Mouse (Mus musculus) forebrain, embryonic 14.5 days (tissue): ENCODE results near the gene Gcn1l1. TPM values are rescaled to one million over a fixed set of nuclear protein-coding genes. Genes with fewer than 3 reads are reported as not detected.

Experiments used
- ATAC-seq: fragments of 200-750 bp; cut with Nextera tagmentation; 2 replicates; pipeline ENCODE4 v1.8.0; 2017; ENCODE audit warnings: mild to moderate bottlenecking, moderate library complexity
- DNase-seq: peaks from one replicate; pipeline ENCODE4 v3.0.0-alpha.2; 2015; ENCODE audit warnings: low spot score
- H3K27ac ChIP-seq: fragments of 300-500 bp; sonication (generic); 2 replicates; pipeline ENCODE4 v1.5.1; 2014; ENCODE audit warnings: low read depth, mild to moderate bottlenecking, control low read depth, low read length, moderate library complexity
- H3K27me3 ChIP-seq: fragments of 300-500 bp; sonication (generic); replicated peaks from 2 replicates; pipeline ENCODE4 v1.6.1; 2014; ENCODE audit warnings: low read length, control low read depth, mixed read lengths; ENCODE audit not compliant: control insufficient read depth, insufficient read depth
- H3K36me3 ChIP-seq: fragments of 300-500 bp; sonication (generic); 2 replicates; pipeline ENCODE4 v1.6.1; 2014; ENCODE audit warnings: low read length, control low read depth; ENCODE audit not compliant: control insufficient read depth, insufficient read depth
- H3K4me1 ChIP-seq: fragments of 300-500 bp; sonication (generic); 2 replicates; pipeline ENCODE4 v1.6.1; 2014; ENCODE audit warnings: antibody characterized with exemption, low read length, control low read depth; ENCODE audit not compliant: control insufficient read depth, insufficient read depth
- H3K4me2 ChIP-seq: fragments of 300-500 bp; sonication (generic); 2 replicates; pipeline ENCODE4 v1.6.1; 2014; ENCODE audit warnings: mild to moderate bottlenecking, control low read depth, low read length
- H3K4me3 ChIP-seq: fragments of 300-500 bp; sonication (generic); 2 replicates; pipeline ENCODE4 v1.5.1; 2014; ENCODE audit warnings: low read depth, low read length, control low read depth
- H3K9ac ChIP-seq: fragments of 300-500 bp; sonication (generic); 2 replicates; pipeline ENCODE4 v1.6.1; 2014; ENCODE audit warnings: mild to moderate bottlenecking, low read length, control low read depth, moderate library complexity
- H3K9me3 ChIP-seq: fragments of 300-500 bp; sonication (generic); replicated peaks from 2 replicates; pipeline ENCODE4 v1.6.1; 2016; ENCODE audit warnings: low read length, control low read depth, mixed read lengths; ENCODE audit not compliant: control insufficient read depth
- WGBS: fragments of 180-500 bp; shearing (Covaris S2); extraction: QIAGEN DNeasy Blood & Tissue Kit; methylation state at CpG from one replicate; pipeline ENCODE4 v1.1.7; 2014; 5-methylcytosine and 5-hydroxymethylcytosine counted together
- polyA plus RNA-seq: library from polyadenylated mRNA; unstranded; fragments of >200 nt; fragmentation: Nextera tagmentation; extraction: Ambion mirVana; gene quantifications from 2 replicates; pipeline ENCODE4 v1.2.1, GENCODE M21; 2014

Gcn1l1 gene
- polyA plus RNA-seq, 1 experiment from 2014 or later: 29.2 TPM

DNA sequence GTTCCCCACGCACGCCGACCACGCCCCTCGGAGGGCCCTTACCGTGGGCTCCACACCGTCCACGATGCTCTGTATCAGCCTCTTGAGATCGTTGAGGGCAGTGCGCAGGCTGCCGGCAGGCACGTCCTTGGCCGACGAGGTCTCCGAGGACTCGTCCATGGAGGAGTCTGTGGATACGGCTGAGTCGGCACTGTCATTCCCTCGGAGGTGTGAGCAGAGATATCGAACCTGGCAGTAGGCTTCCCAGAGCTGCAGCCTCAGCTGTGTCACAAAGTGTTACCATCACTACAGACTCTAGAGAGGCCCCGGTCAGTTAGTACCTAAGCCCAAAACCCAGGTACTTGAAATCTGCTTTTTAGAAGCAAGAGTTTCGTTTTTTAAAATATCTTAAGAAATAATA, 97.6 kb downstream of the Gcn1l1 start:
- Histone ChIP-seq H3K27ac (no peak overlapping the region), H3K36me3 (no peaks in the 10 kb centered on the region), H3K4me1 (peaks cover 5% of the 10 kb centered on the region; the same call in 1 of the 2 replicates), H3K4me2 (no peak overlapping the region), H3K4me3 (no peak overlapping the region), H3K9me3 (no peaks in the 10 kb centered on the region), H3K9ac (no peak overlapping the region), H3K27me3 (no peaks in the 10 kb centered on the region)
- WGBS: 90% methylated on average over 22 of the region's 22 CpGs
- ATAC-seq: no peak
- DNase-seq: no peak

DNA sequence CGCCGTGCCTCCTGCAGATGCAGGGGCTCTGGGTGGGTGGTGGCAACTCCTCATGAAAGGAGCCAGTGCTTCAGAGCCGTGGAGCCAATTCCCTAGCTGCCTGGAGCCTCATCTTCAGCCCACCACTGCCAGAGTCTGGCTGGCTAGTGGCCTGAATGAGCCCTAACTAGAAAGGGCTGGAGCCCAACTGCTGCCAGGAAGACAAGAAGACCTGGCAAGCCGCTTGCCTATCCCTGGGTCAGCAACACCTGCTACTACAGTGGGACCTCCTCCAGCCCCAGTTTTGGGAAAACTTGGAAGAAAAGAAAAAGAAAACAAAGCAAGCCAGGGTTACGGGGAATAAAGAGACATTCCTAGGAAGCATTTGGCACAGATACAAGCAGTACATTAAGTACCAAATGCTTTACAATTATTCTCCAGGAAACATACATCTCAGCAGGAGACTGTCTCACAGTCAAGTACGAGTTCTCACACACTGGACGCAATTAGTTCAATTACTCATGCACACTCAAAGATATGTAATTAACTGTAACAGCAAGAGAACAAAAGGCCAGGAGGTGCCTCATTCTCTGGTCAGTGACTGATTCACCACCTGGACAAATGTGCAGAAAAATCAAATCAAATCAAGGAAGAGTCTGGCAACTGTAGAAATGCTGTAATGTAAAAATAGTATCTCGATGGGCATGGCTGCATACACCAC, 101.5 kb downstream of the Gcn1l1 start:
- peak; percentile 63 for DNase-seq
- H3K9me3 ChIP-seq: no peaks in the 10 kb centered on the region
- no peaks in the 10 kb centered on the region for H3K36me3 ChIP-seq
- H3K27me3 ChIP-seq: no peaks in the 10 kb centered on the region
- no peak overlapping the region for H3K4me3 ChIP-seq
- H3K4me1 ChIP-seq: peaks cover 5% of the 10 kb centered on the region; the same call in 1 of the 2 replicates
- WGBS: 27% methylated on average over 8 of the region's 8 CpGs
- H3K4me2 ChIP-seq: no peak overlapping the region
- H3K27ac ChIP-seq: 0 out of 2 replicates have a peak overlapping the region, but pooled peaks have one; percentile 55
- no peak; the same call in 1 of the 2 replicates for ATAC-seq
- no peak overlapping the region for H3K9ac ChIP-seq

DNA sequence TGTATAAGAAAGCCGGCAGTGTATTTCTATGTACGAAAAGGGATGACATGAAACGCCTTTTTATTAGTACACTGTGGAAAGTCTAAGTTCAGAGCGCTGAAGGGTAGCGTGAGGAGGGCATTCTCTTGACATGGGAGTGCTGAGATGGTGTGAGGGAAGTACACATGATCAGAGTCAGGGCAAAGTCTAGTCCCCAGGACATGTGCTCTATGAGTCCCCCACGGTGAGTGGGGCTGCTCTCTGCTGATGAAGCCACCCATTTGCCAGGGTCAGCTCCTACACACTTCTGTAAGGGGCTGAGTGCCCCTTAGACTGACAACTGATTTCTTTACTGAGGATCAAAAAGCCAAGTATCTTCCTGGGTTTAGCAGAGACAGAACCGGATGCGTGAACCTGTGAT, 102.2 kb downstream of the Gcn1l1 start:
- no peak for ATAC-seq
- Histone ChIP-seq H3K27me3 (no peaks in the 10 kb centered on the region), H3K4me2 (no peak overlapping the region), H3K4me3 (no peak overlapping the region), H3K9ac (no peak overlapping the region), H3K9me3 (no peaks in the 10 kb centered on the region), H3K36me3 (no peaks in the 10 kb centered on the region), H3K4me1 (peaks cover 5% of the 10 kb centered on the region; the same call in 1 of the 2 replicates), H3K27ac (no peak overlapping the region)
- 69% methylated on average over 8 of the region's 8 CpGs for WGBS
- no peak for DNase-seq

DNA sequence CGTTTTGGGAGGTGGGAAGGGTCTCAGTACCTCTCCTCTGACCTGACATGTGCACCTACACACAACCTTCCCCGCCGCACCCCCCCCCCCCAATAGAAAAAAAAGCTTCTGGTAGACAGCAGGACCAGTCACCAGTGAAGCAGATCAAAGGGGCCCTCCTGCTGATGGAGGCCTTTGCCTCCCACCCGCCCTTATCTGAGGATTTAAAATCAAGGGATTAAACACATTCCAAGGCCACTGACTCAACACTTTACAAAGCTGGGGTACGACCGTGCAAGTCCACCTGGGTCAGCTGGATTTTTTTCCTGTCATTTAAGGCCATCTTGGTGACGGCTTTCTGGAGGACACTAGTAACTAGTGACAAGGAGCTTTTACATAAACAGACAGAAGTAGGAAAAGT, 102.8 kb downstream of the Gcn1l1 start:
- no peaks in the 10 kb centered on the region for H3K9me3 ChIP-seq
- H3K27ac ChIP-seq: no peak overlapping the region
- H3K27me3 ChIP-seq: no peaks in the 10 kb centered on the region
- 9% methylated on average over 7 of the region's 7 CpGs for WGBS
- no peak overlapping the region for H3K9ac ChIP-seq
- no peak overlapping the region for H3K4me2 ChIP-seq
- H3K36me3 ChIP-seq: no peaks in the 10 kb centered on the region
- H3K4me3 ChIP-seq: no peak overlapping the region
- ATAC-seq (no peak), DNase-seq (no peak)
- H3K4me1 ChIP-seq: peaks cover 5% of the 10 kb centered on the region; the same call in 1 of the 2 replicates

DNA sequence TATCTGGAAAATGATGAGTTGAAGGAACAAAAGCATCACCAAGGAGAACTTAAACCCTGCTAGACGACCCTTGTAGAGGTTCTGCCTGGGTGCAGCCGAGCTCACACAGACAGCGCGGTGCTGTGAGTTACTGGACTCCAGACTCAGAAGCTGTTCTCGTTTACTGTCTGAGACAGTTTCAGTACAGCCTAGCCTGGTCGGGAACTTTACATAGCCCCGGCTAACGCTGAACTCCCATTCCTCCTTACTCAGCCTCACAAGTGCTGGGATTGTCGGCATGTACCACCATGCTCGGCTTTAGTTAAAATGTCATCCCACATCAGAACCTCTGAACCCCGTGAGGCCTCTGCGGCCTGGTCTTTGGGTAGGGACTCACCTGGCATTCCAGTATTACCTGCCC, 103.9 kb downstream of the Gcn1l1 start:
- no peak overlapping the region for H3K4me3 ChIP-seq
- peaks cover 5% of the 10 kb centered on the region; the same call in 1 of the 2 replicates for H3K4me1 ChIP-seq
- no peak overlapping the region for H3K4me2 ChIP-seq
- no peaks in the 10 kb centered on the region for H3K9me3 ChIP-seq
- 88% methylated on average over 12 of the region's 12 CpGs for WGBS
- H3K9ac ChIP-seq: no peak overlapping the region
- ATAC-seq: no peak
- DNase-seq: no peak
- H3K27me3 ChIP-seq: no peaks in the 10 kb centered on the region
- H3K36me3 ChIP-seq: no peaks in the 10 kb centered on the region
- H3K27ac ChIP-seq: no peak overlapping the region

DNA sequence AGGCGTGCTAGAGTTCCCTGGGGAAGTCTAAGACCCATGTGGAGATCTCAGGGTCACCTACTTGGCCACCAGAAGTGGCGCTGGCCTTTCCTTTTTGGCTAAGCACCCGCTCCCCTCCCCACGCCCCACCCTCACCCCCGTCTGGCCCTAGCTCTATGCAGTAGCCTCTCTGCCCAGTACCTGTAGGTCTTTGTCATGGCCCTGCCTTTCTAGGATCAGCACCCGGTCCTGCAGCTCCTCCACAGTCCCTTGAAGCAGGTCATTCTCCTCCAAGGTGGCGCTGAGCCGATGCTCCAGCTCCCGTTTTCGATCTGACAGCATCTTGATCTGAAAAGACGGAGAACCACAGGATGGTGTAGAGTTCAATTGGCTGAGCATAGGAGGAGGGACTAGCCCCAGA, 104.9 kb downstream of the Gcn1l1 start:
- no peak for DNase-seq
- Histone ChIP-seq H3K4me3 (no peak overlapping the region), H3K27me3 (no peaks in the 10 kb centered on the region), H3K4me2 (no peak overlapping the region), H3K4me1 (peaks cover 5% of the 10 kb centered on the region; the same call in 1 of the 2 replicates), H3K27ac (no peak overlapping the region), H3K9me3 (no peaks in the 10 kb centered on the region), H3K9ac (no peak overlapping the region), H3K36me3 (no peaks in the 10 kb centered on the region)
- no peak for ATAC-seq
- 93% methylated on average over 11 of the region's 11 CpGs for WGBS

DNA sequence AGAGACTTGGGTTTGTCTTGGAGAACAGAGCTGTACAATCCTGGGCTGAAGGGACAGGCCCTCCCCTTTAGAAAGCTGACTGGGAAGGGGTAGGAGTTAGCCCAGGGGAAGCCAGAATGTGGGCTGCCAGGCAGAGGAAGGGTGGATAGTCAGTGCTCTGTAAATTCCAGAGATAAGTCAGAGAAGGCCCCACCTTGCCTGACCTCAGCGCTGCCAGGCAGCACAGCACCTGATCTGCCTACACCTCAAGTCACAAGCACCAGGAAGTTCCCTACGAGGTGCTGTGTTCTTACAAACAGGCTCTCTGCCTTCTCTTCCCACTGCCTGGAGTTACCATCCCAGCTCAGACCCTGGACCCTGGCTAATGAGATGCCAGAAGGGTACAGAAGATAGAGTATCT, 105.4 kb downstream of the Gcn1l1 start:
- Histone ChIP-seq H3K27ac (no peak overlapping the region), H3K27me3 (no peaks in the 10 kb centered on the region), H3K36me3 (no peaks in the 10 kb centered on the region), H3K9me3 (no peaks in the 10 kb centered on the region), H3K4me1 (peaks cover 5% of the 10 kb centered on the region; the same call in 1 of the 2 replicates), H3K4me3 (no peak overlapping the region), H3K4me2 (no peak overlapping the region), H3K9ac (no peak overlapping the region)
- 82% methylated on average over 2 of the region's 2 CpGs for WGBS
- DNase-seq (no peak), ATAC-seq (no peak)

DNA sequence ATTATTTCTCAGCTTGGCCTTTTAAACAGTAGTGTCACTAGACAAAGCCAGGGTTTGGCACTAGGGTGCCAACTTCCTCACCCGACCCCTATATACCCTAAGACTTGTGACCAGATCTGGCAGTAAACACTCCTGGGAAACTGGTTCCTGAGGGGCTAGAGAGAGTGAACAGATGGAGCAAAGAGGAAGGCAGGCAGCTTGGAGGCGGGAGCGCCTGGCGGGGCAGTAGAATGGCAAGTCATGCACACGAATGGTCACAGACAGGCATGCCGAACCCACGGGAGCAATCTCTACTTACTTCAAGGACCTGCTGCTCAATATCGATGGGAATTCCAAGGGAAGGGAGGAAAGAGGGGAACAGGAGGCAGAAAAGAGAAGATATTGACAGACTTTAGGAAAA, 106.8 kb downstream of the Gcn1l1 start:
- H3K4me2 ChIP-seq: no peak overlapping the region
- 72% methylated on average over 8 of the region's 8 CpGs for WGBS
- ATAC-seq: no peak
- no peaks in the 10 kb centered on the region for H3K27me3 ChIP-seq
- H3K9me3 ChIP-seq: no peaks in the 10 kb centered on the region
- no peaks in the 10 kb centered on the region for H3K4me1 ChIP-seq
- DNase-seq: no peak
- no peaks in the 10 kb centered on the region for H3K36me3 ChIP-seq
- H3K9ac ChIP-seq: no peak overlapping the region
- H3K4me3 ChIP-seq: no peak overlapping the region
- H3K27ac ChIP-seq: no peak overlapping the region
